Mouse (Mus musculus) urinary bladder, adult 18-20 months (tissue): ENCODE measurements at regions not wholly inside any gene's neighbourhood (a gene's known extent, or its start where the extent isn't known, plus 50 kb on each side); places are given as distances from the start of the nearest gene placed in this dataset.
"Not testable (repeated sequence)": the region's sequence is repeated elsewhere in the genome, so short reads cannot be mapped to it uniquely, and the experiment has no call there.

Experiments used
- DNase-seq, 2 experiments: peaks; one replicate each; pipeline ENCODE4 v3.0.0; 2022; ENCODE audit warnings: low spot score in 2 of 2, mixed read lengths in 2 of 2

DNA sequence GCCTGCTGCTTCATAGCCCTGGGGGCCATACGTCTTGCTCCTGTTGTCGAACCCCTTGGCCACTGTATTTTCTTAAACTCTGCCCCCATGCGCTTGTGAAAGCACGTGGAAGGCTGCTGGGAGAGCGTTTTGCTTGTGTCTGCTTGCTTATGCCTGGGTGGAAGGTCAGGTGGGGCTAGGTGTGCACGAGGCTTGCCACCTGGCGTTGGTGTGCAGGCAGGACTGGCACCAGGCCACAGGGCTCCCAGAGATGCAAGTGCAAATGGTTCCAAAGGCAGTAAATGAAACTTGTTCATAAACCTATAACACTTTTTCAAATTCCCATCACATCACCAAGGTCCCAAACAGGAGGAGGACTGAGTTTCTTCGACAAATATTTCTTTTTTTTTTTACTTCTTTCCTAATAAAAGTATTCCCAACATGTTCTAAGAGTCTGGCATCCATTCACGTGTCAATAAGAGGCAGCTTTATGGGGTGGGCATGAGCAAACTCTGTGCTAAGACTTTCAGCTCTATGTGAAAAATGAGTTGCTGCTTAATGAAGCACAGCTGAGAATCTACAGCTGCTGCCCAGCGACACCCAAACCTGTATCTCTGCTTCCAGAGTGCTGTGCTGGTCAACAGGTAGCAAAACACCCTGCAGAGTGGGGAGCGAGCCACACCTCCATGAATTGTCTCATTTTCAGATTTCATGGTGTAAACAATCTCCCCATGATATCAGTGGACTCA, 116.0 kb upstream of the Gmds start:
- DNase-seq = no peak

DNA sequence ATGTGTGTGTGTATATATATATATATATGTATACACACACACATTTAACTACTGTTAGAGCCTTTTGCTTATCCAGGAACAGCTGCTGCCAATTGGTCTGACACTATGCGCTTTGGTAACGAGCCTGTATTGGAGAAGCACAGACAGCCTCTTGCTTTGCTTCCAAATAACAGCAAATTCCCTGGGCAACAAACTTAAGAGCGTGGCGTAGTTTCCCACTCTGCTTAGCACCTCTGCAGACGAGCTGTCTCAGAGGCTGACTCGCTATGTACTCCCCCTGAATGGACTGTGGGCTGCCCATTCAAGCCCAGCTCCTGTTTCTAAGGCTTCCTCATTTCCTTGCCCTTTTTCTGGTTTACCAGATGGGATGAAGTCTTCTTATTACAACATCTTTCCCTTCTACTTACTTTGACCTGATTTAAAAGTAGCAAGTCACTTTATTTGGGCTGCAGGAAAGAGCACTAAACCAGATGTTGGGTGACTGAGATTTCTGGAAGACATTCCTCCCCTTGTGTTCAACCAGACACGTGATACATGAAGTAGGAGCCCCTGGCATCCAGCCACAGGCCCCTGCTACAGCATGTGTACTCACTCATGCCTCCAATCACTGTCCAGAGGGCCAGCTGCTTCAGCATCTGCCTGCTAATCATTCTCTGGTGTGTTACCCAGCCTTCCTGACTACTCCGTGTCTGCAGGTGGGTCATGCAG, 111.3 kb upstream of the Gmds start:
- DNase-seq = no peak

DNA sequence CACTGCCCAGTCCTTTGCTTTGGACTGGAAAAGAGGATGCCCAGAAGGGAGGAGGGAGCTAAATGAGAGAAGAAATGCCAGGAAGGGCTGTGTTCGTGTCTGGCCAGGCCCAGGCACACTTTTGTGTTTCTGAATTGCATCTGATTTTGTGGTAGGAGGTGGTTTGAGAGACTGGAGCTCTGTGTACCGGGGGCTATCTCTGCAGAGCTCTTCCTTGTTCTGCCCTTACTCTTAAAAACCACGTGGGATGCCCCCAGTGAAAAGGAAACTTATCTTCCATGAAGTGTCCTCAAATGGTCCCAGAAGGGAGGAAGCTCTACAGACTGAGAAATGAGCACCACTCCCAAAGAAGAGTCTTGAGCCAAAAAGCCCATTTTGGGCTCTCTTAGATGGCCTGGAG, 106.0 kb upstream of the Gmds start:
- DNase-seq = no peak

DNA sequence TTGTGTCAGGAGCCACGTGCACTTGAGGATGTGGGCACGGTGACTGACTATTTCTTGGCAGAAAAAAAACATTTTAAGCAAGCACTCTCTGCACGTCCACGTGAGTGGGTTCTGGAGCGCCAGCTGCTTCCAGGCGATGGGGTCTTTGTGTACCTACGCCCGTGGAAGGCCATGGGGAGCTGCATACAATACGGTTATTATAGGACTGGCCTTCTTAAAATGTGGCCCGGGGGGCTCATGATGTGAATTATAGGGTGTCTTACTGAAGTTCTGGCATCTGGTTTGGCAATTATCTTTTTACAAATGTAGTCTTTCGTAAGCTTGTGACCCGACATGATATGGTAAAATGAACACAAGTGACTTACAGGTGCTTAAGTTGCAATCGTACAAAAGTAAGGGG, 103.5 kb upstream of the Gmds start:
- DNase-seq = no peak

DNA sequence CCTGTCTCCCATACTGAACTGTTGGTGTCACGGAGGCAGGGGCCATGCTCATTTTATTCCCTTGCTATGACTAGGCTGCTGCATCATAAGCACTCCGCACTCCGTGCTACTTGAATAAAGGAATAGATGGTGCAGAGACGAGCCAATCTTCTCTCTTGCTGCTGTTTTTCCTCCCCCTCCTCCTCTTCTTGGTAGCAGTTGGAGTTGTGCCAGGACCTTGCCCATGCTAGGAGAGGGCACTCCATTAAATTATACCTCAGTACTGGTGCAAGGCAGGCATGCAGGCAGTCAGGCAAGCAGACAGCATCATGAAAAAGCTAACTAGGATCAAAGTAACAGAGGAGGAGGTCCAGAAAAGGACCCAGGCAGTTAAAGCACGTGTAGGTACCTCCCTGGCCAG, 96.6 kb upstream of the Gmds start:
- DNase-seq = no peak

DNA sequence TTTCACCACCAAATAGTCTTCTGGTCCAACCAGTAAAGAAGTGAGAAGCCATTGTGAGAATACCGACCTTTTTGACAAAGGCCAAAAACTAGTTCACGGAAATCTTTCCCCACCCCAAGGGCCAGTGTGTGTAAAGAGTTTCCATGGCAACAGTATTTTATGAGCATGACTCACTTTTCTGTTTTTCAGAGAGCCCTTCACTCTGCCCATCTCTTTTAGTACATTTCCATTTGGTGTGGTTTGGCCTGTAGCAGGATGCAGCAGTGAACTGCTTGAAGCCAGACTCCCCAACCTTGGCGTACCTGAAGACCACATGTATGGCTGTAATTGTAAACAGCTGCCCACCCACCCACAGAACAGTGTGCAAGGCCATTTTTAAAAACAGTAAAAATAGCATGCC, 89.9 kb upstream of the Gmds start:
- DNase-seq = no peak

DNA sequence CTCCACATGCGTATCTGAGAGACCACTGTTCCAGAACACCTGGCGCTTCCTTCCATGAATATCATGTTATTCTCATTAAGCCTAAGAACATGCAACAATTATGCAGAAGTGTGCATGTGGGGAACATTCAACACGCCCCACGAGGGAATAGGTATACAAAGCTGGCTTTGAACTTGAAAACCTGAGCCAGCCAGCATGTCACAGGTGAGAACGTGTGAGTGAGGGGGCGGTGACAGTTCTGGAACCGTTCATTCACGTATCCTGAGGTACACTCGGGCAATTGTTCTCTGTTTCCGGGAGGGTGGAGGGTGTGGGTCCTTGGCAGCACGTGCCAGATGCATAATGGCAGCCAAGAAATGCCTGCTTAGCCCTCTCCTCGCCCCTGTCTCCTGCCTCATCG, 88.4 kb upstream of the Gmds start:
- no peak for DNase-seq

DNA sequence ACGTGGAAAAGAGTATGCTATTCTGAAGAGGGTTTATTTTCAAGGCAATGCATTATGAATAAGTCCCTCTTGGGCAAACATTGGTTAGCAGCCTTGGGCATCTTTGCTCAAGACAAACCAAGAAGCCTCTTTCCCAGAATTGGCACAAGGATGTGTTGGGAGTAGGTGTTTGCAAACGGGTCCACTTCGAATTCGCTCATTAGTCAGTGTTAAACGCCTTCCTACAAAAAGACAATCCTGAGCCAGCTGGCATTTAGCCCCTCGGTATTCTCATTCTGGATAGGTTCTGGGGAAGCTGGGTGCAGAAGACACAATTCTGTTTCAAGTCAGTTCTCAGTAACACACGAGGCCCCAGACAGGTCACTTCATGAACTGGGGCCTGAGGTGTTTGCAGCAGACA, 87.7 kb upstream of the Gmds start:
- no peak for DNase-seq

DNA sequence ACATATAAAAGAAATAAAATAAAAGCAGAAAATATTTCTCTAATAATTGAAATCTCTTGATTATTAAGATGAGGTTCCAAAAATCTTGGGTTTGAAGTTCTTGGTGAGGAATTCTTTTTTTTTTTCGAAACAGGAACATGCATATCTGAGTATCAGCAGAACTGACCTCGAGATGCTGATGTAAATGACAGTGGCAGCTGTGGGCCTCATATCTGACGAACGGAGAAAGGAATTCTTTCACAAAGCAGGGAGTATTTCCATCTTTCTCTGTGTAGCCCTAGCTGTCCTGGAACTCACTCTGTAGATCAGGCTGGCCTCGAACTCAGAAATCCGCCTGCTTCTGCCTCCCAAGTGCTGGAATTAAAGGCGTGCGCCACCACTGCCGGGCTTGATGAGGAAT, 86.0 kb upstream of the Gmds start:
- DNase-seq = not testable (repeated sequence)

DNA sequence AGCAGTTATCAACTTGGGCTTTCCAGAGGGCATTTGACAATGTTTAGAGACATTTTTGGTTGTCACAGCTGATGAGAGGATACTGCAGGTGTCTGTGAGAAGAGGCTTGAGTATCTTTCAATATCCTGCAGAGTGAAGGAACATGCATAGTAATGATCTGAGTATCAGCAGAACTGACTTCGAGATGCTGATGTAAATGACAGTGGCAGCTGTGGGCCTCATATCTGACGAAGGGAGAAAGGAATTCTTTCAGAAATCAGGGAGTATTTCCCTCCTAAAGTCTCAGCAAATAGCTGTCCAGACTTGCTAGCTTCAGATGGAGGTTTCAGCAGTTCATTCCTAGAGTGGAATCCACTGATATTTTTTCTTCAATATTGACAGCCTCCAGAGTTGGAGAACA, 83.9 kb upstream of the Gmds start:
- no peak for DNase-seq

DNA sequence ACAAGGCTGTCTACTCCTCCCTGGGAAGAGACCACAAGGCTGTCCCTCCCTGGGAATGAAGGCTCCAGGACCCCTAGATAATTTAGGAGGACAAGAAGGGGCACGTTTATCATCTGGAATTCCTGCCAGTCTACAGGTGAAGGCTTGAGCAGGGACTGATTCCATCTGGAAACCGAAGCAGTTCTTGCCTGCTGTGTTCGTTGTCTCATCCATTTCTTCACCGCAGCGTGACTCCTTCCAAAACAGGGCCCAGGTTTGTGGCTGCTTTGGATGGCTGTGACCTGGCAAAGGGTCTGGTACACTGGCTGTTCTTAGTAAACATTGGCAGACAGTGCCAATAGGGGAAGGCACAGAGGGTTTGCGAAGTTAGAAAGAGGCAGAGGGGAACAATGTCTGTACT, 80.8 kb upstream of the Gmds start:
- DNase-seq = no peak

DNA sequence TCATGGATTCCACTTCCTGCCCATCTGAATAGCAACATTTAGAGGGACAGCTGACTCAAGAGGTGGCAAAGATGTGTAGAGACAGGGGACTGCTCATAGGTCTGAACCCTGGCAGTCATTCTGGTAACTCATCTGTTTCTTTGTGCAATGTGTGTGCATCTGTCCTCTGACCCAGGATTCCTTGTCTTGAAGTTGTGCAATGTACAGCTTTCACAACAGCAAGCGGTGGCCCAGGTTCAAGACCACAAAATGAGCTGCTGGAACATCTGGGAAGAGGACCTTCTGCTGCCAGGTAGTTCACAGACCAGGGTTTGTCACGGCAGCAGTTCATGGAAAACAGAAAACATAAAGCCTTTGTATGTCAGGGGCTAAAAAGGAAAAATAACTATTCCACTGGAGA, 80.1 kb upstream of the Gmds start:
- no peak for DNase-seq

DNA sequence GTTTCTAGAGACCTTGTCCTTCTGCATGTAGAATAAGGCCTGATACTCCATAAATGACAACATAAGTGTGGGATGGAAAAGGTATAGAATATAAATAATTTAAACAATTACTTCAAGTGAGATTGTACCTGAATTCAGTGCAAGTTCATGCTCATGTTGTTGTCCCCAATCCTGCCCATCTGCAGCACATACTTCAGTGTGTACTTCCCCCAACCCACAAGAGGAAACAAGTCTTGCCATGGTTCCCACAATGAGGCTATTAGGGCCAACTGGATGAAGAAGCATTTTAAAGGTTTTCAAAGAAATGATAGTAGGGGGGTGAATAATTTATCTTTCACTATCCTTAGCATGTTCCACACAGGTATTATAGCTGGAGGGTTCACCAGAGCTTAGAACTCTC, 79.4 kb upstream of the Gmds start:
- DNase-seq = no peak

DNA sequence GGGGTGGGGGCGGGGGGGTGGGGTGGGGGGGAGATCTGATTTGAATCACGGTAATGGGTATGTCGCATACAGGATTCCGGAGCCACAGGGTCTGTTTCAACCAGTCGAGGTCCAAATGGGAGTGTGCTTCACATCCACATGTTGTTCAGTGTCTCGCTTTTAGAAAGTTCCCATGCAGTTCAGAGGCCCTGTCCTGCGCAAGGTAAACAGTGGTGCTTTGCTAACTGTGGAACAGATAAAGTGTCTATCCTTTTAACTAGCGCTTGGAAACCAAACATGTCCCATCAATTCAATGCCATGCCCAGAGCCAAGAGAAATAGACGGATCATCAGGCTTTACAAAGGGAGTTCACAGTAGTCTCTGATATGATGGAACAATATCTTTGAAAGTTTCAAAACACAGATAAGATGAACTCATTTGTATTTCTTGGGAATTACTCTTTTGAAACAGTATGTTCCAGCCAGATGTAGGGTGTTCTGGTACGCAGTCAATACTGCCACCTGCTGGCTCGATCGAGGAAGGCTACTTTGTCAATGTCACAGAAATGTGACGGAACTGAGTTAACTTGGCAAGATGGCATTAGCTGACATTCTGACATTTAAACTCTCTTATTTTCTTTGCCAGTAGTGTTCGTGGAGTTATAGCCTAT, 72.9 kb upstream of the Gmds start:
- peak; percentile 33 to 52 for DNase-seq

DNA sequence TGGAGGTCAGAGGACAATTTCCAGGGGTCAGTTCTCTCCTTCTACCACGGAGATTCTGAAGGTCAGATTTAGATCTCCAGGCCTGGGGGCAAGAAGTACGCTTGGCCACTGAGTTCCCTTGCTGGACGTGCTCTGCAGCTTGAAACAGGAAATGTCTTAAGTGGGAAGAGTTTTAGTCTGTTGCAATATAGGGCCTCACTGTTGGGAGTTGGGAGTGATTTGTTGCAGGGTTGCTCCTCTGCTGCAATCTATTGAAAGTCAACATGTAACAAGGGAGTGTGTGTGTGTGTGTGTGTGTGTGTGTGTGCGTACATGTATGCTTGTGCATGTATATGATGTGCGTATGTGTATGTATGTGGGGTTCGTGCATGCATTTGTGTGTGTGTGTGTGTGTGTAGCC, 71.5 kb upstream of the Gmds start:
- no peak for DNase-seq

DNA sequence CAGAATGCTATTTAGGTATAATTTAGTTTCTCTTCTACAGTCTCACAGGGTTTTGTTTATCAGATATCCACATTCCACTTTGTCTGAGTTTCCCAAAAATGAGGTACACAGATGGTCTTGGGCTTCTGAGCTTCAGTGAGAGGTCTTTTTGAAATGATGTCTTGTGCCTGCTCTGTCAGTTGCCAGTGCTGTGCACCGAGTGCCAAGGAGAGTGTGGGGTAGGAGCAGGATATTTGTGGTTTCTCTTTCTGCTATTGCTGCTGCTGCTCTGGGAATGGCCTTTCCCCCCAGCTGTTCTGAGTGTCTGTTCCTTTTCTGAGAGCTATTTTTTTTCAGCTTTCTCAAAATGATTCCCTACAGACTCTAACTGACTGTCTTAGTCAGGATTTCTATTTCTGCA, 60.1 kb upstream of the Gmds start:
- no peak for DNase-seq
